Mouse (Mus musculus): Measurements from ENCODE around the gene Gm20916. TPM values are rescaled to one million over a fixed set of nuclear protein-coding genes. Genes with fewer than 3 reads are reported as not detected.
"Not testable (repeated sequence)": the region's sequence is repeated elsewhere in the genome, so short reads cannot be mapped to it uniquely, and the experiment has no call there.

Gm20916 gene
- total RNA-seq (2018; cell fraction: chromatin; rRNA removed) = not detected
- total RNA-seq (2018; cell fraction: cytosol; rRNA removed) = not detected
- total RNA-seq (2018; cell fraction: nucleus; rRNA removed) = not detected
- polyA plus RNA-seq (2018) = not detected in 3 replicates

GRCm38 (mm10) chrY:79319265-79319664 lies at the start of gene Gm20916:
Gm20916 (plus strand) TSS chrY:79319565.
- no CpG with 5 or more reads among the region's 6 CpGs for WGBS (ENCODE audit: missing documents)
- not testable (repeated sequence) for H3K79me2 ChIP-seq (ENCODE audit: inconsistent target); H3K27ac ChIP-seq; H3K4me3 ChIP-seq (ENCODE audit: inconsistent target); H3K36me3 ChIP-seq (ENCODE audit: inconsistent target)

Other genes starting within 250 kb of the Gm20916 start
- gene Gm20917, start 168.4 kb upstream of the Gm20916 start, polyA plus RNA-seq (2018) = not detected in 3 replicates

Data from macrophage (primary cell).